Mouse (Mus musculus) liver, embryonic 14.5 days (tissue): Measurements from ENCODE around the gene Gm1043. TPM values are rescaled to one million over a fixed set of nuclear protein-coding genes. Genes with fewer than 3 reads are reported as not detected.

Source experiments
- ATAC-seq: fragments of 200-750 bp; cut with Nextera tagmentation; 2 replicates; pipeline ENCODE4 v1.8.0; 2017; ENCODE audit warnings: moderate number of reproducible peaks, mild to moderate bottlenecking, moderate library complexity; ENCODE audit not compliant: insufficient read depth
- DNase-seq, 3 experiments: peaks; one replicate each; pipeline ENCODE4 v3.0.0-alpha.2; 2012 to 2013; ENCODE audit warnings: low read depth in 3 of 3, low spot score in 3 of 3
- H3K27ac ChIP-seq: fragments of 300-500 bp; sonication (generic); 2 replicates; pipeline ENCODE4 v1.5.1; 2014; ENCODE audit warnings: moderate library complexity, mild to moderate bottlenecking, control low read depth, inconsistent platforms
- H3K27me3 ChIP-seq: fragments of 300-500 bp; sonication (generic); 2 replicates; pipeline ENCODE4 v1.6.1; 2014; ENCODE audit warnings: mild to moderate bottlenecking, low read length, moderate library complexity; ENCODE audit not compliant: control insufficient read depth, insufficient read depth
- H3K36me3 ChIP-seq: fragments of 300-500 bp; sonication (generic); replicated peaks from 2 replicates; pipeline ENCODE4 v1.6.1; 2014; ENCODE audit warnings: low read depth; ENCODE audit not compliant: control insufficient read depth, insufficient read depth
- H3K4me1 ChIP-seq, 2 experiments: fragments of 200-500 bp in 1 of 2; fragments of 300-500 bp in 1 of 2; sonication (generic) in 1 of 2; replicated peaks; 2 replicates each; pipeline ENCODE4 v1.6.1; 2012 to 2014; ENCODE audit warnings: antibody characterized with exemption in 1 of 2, inconsistent platforms in 1 of 2, low read length in 1 of 2; ENCODE audit not compliant: control insufficient read depth in 2 of 2, insufficient read depth in 2 of 2
- H3K4me2 ChIP-seq: fragments of 300-500 bp; sonication (generic); 2 replicates; pipeline ENCODE4 v1.6.1; 2014; ENCODE audit warnings: low read depth, mild to moderate bottlenecking, control low read depth, moderate library complexity
- H3K4me3 ChIP-seq, 2 experiments: fragments of 200-500 bp in 1 of 2; fragments of 300-500 bp in 1 of 2; sonication (generic) in 1 of 2; 2 replicates each; pipeline ENCODE4 v1.5.1; 2012 to 2014; ENCODE audit warnings: low read depth in 2 of 2, low read length in 2 of 2, mild to moderate bottlenecking in 2 of 2, control low read depth in 1 of 2, inconsistent platforms in 1 of 2, moderate library complexity in 1 of 2; ENCODE audit not compliant: insufficient read depth in 1 of 2
- H3K9ac ChIP-seq: fragments of 300-500 bp; sonication (generic); replicated peaks from 2 replicates; pipeline ENCODE4 v1.6.1; 2014; ENCODE audit warnings: mild to moderate bottlenecking, control low read depth, moderate library complexity
- H3K9me3 ChIP-seq: fragments of 300-500 bp; sonication (generic); 2 replicates; pipeline ENCODE4 v1.6.1; 2016; ENCODE audit warnings: low read length, mixed read lengths; ENCODE audit not compliant: control insufficient read depth
- CTCF ChIP-seq: IDR thresholded peaks from 2 replicates; pipeline ENCODE4 v1.5.1; 2016; ENCODE audit warnings: antibody characterized with exemption, low read depth, control low read depth
- EP300 ChIP-seq: IDR thresholded peaks from 2 replicates; pipeline ENCODE4 v1.6.1; 2016; ENCODE audit warnings: antibody characterized with exemption, low read depth
- WGBS: fragments of 180-500 bp; shearing (Covaris S2); extraction: QIAGEN DNeasy Blood & Tissue Kit; methylation state at CpG from one replicate; pipeline ENCODE4 v1.1.7; 2014; ENCODE audit not compliant: insufficient replicate concordance; 5-methylcytosine and 5-hydroxymethylcytosine counted together
- polyA plus RNA-seq, 2 experiments: library from polyadenylated mRNA; depleted of rRNA in 1 of 2; stranded (reverse) in 1 of 2; unstranded in 1 of 2; fragments of >200 nt; fragmentation: Nextera tagmentation in 1 of 2; extraction: Ambion mirVana in 1 of 2; gene quantifications; 2 replicates each; pipeline versions ENCODE4 v1.2.1 to v1.2.3; 2012 to 2014

Gene Gm1043
- polyA plus RNA-seq, 2 experiments, result not detected

- DNase-seq (no peak), ATAC-seq (no peak)
- Histone ChIP-seq H3K4me3 (no peak overlapping the region), H3K9ac (no peak overlapping the region), H3K27ac (no peak overlapping the region), H3K27me3 (no peaks in the 10 kb centered on the region), H3K4me1 (no peaks in the 10 kb centered on the region), H3K4me2 (no peak overlapping the region), H3K36me3 (no peaks in the 10 kb centered on the region), H3K9me3 (no peaks in the 10 kb centered on the region)
- TF ChIP-seq EP300 (no peak), CTCF (no peak)
- WGBS, result 10% methylated on average over 6 of the region's 6 CpGs
Measured at GRCm38 (mm10) chr5:37041651-37042050, 43.5 kb upstream of the Gm1043 start.

- WGBS, result 54% methylated on average over 4 of the region's 4 CpGs
- ATAC-seq, result no peak
- Histone ChIP-seq H3K4me2 (no peak overlapping the region), H3K27ac (no peak overlapping the region), H3K27me3 (no peaks in the 10 kb centered on the region), H3K4me1 (0 out of 4 replicates have a peak, but pooled peaks cover 0 to 2% of the 10 kb centered on the region in 2 experiments), H3K36me3 (no peaks in the 10 kb centered on the region), H3K9me3 (no peaks in the 10 kb centered on the region), H3K9ac (no peak overlapping the region), H3K4me3 (no peak overlapping the region)
- DNase-seq, result no peak
- TF ChIP-seq EP300 (no peak), CTCF (no peak)
Measured at GRCm38 (mm10) chr5:37042934-37043333, 42.2 kb upstream of the Gm1043 start.

- no peak for TF ChIP-seq CTCF
- no peak for TF ChIP-seq EP300
- ATAC-seq, result no peak
Measured at GRCm38 (mm10) chr5:37044793-37045192, 40.4 kb upstream of the Gm1043 start.

GRCm38 (mm10) chr5:37045582-37045981 lies 39.6 kb upstream of the Gm1043 start:
- no peak for ATAC-seq
- Histone ChIP-seq H3K4me1 (0 out of 4 replicates have a peak, but pooled peaks cover 0 to 2% of the 10 kb centered on the region in 2 experiments), H3K27ac (no peak overlapping the region), H3K27me3 (no peaks in the 10 kb centered on the region), H3K4me3 (no peak overlapping the region), H3K9me3 (no peaks in the 10 kb centered on the region), H3K36me3 (no peaks in the 10 kb centered on the region), H3K4me2 (no peak overlapping the region), H3K9ac (no peak overlapping the region)
- 51% methylated on average over 2 of the region's 2 CpGs for WGBS
- TF ChIP-seq CTCF, result no peak
- no peak for TF ChIP-seq EP300
- DNase-seq, result no peak

More at GRCm38 (mm10) chr5:37044793-37045192, 40.4 kb upstream of the Gm1043 start:
- H3K27ac ChIP-seq, result no peak overlapping the region
- no peaks in the 10 kb centered on the region for H3K27me3 ChIP-seq
- no peaks in the 10 kb centered on the region for H3K36me3 ChIP-seq
- H3K4me1 ChIP-seq, result 0 out of 4 replicates have a peak, but pooled peaks cover 0 to 2% of the 10 kb centered on the region in 2 experiments
- H3K4me2 ChIP-seq, result no peak overlapping the region
- H3K9me3 ChIP-seq, result no peaks in the 10 kb centered on the region
- 28% methylated on average over 2 of the region's 2 CpGs for WGBS
- no peak overlapping the region for H3K4me3 ChIP-seq
- DNase-seq, result no peak
- no peak overlapping the region for H3K9ac ChIP-seq

- WGBS, result 13% methylated on average over 5 of the region's 5 CpGs
- Histone ChIP-seq H3K9me3 (no peaks in the 10 kb centered on the region), H3K4me3 (no peak overlapping the region)
Measured at GRCm38 (mm10) chr5:37046791-37047190, 38.4 kb upstream of the Gm1043 start.

More at GRCm38 (mm10) chr5:37046791-37047190, 38.4 kb upstream of the Gm1043 start:
- Histone ChIP-seq H3K4me1 (0 out of 4 replicates have a peak, but pooled peaks cover 0 to 5% of the 10 kb centered on the region in 2 experiments), H3K4me2 (no peak overlapping the region), H3K9ac (no peak overlapping the region), H3K27me3 (no peaks in the 10 kb centered on the region), H3K27ac (no peak overlapping the region), H3K36me3 (no peaks in the 10 kb centered on the region)
- no peak for ATAC-seq
- no peak for DNase-seq
- TF ChIP-seq CTCF (no peak), EP300 (no peak)
